Mouse (Mus musculus) CH12.LX (cell line): ENCODE data around the gene Acvrl1.

ENCODE experiments used
- CTCF ChIP-seq, 2 experiments: IDR thresholded peaks in 1 of 2; conservative IDR thresholded peaks in 1 of 2; 2 replicates each; pipeline ENCODE4 v1.5.1; 2011 to 2012; ENCODE audit warnings: low read depth in 2 of 2, low read length in 2 of 2, improper control_type of control experiment in 1 of 2, inconsistent platforms in 1 of 2, mild to moderate bottlenecking in 1 of 2, moderate library complexity in 1 of 2
- E2F4 ChIP-seq: IDR thresholded peaks from 2 replicates; pipeline ENCODE4 v1.6.1; 2011; ENCODE audit warnings: low read depth, low read length, improper control_type of control experiment; ENCODE audit not compliant: insufficient replicate concordance
- MEF2A ChIP-seq: IDR thresholded peaks from 2 replicates; pipeline ENCODE4 v1.6.1; 2014; ENCODE audit warnings: low read depth, mild to moderate bottlenecking, inconsistent platforms, low read length, improper control_type of control experiment, borderline replicate concordance
- PAX5 ChIP-seq: IDR thresholded peaks from 2 replicates; pipeline ENCODE4 v1.6.1; 2012; ENCODE audit warnings: low read length, inconsistent platforms, mixed read lengths
- TCF12 ChIP-seq: IDR thresholded peaks from 2 replicates; pipeline ENCODE4 v1.6.1; 2014; ENCODE audit warnings: low read depth, mild to moderate bottlenecking, inconsistent platforms, low read length, improper control_type of control experiment

DNA sequence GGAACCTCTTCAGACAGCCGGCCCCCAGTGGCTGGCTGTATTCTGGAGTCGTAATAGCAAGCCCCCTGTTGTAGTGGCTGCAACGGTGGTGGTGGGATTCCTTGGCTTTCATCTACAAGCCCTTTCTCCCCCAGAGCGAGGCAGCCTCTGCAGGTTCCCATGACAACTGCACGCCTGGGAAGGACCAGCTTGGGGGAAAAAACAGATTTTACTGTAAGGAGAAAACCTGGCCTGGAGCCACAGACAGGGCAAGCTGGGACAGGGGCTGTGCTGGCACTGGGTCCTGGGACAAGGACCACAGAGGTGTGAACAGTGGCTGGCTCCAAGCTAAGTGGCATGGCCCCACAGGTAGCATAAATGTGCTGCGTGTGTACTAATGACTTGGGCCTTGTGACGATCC is 32.3 kb downstream of the Acvrl1 start:
- TF ChIP-seq TCF12 (no peak), CTCF (conservative IDR thresholded peaks at IDR 0.05 in 1 of 2, IDR thresholded peaks at IDR 0.05 in 1 of 2; ENCODE audit: low read depth in 2 of 2, low read length in 2 of 2) (no peak), E2F4 (no peak), PAX5 (no peak), MEF2A (no peak)
